27 mouse cellular contexts compared by ENCODE assay signal in the genomic region with DNA sequence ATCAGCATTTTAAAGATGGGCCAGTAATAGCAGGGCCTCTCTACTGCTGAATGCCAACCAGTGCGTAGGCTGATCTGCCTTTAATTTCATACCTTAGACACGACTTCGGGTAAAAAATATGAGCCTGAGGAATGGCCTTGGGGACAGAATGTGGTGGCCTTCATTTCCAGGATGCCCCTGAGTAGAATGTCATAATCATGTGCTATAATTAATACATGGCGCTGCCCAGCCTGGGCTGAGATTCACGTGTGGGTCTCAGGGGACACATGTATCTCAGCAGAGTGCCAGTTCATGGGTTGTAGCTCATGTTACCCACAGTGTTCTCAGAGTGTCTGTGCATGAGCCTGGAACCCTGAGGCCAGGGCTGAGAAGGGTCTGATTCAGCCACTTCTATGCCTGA.
"Had no signal": no experiment of that assay in that cellular context is flagged by ENCODE, and none has a peak within 500 bp of the region (broad histone marks: within the 10 kb centered on the region; RNA-seq: fewer than 3 reads in every experiment).

No protein-coding gene starts in this region.

- H3K4me1 ChIP-seq: limb, embryonic 12.5 days; limb, embryonic 13.5 days; limb, embryonic 15.5 days; liver, embryonic 12.5 days; liver, embryonic 13.5 days; liver, embryonic 15.5 days; lung, embryonic 15.5 days; megakaryocyte, embryonic 14.5 days; midbrain, embryonic 10.5 days; midbrain, embryonic 12.5 days; midbrain, embryonic 13.5 days; midbrain, embryonic 15.5 days had no signal

- H3K36me3 ChIP-seq: limb, embryonic 10.5 days; limb, embryonic 12.5 days; limb, embryonic 13.5 days; limb, embryonic 15.5 days; liver, embryonic 12.5 days; liver, embryonic 13.5 days; liver, embryonic 15.5 days; lung, embryonic 15.5 days; midbrain, embryonic 10.5 days; midbrain, embryonic 12.5 days; midbrain, embryonic 13.5 days; midbrain, embryonic 15.5 days had no signal

- H3K4me3 ChIP-seq: limb, embryonic 10.5 days; limb, embryonic 12.5 days; limb, embryonic 13.5 days; limb, embryonic 15.5 days; liver, embryonic 12.5 days; liver, embryonic 13.5 days; liver, embryonic 15.5 days; lung, embryonic 15.5 days; megakaryocyte, embryonic 14.5 days; midbrain, embryonic 10.5 days; midbrain, embryonic 12.5 days; midbrain, embryonic 13.5 days; midbrain, embryonic 15.5 days; myocyte had no signal

- DNase-seq: left cerebral cortex, postnatal 4 days; liver; liver, embryonic 13.5 days; liver, postnatal 0 days; lung, adult 18-20 months; lung, adult 2 months; lung, embryonic 14.5 days; lung, postnatal 10 days; lung, postnatal 14 days; lung, postnatal 36 days; lung, postnatal 4 days; midbrain, embryonic 14.5 days had no signal

- H3K27me3 ChIP-seq: limb, embryonic 13.5 days; limb, embryonic 15.5 days; liver, embryonic 12.5 days; liver, embryonic 13.5 days; liver, embryonic 15.5 days; lung, embryonic 15.5 days; megakaryocyte, embryonic 14.5 days; midbrain, embryonic 13.5 days; midbrain, embryonic 15.5 days had no signal

- H3K27ac ChIP-seq: limb, embryonic 10.5 days; limb, embryonic 12.5 days; limb, embryonic 13.5 days; limb, embryonic 15.5 days; liver, embryonic 12.5 days; liver, embryonic 13.5 days; liver, embryonic 14.5 days; liver, embryonic 15.5 days; lung, embryonic 15.5 days; macrophage; midbrain, embryonic 10.5 days; midbrain, embryonic 12.5 days; midbrain, embryonic 13.5 days; midbrain, embryonic 15.5 days had no signal
